Mouse (Mus musculus) testis, adult 10 weeks (tissue): Measurements from ENCODE around the gene Zfp9. TPM values are rescaled to one million over a fixed set of nuclear protein-coding genes. Genes with fewer than 3 reads are reported as not detected.

Experiments
- polyA plus RNA-seq: library from polyadenylated mRNA; stranded (reverse); fragments of 350-450 nt; fragmentation: Illumina TruSeq; extraction: RNeasy Lipid Tissue Mini Kit (QIAGEN cat#74804); gene quantifications from one replicate; pipeline ENCODE4 v1.2.3, GENCODE M21; 2014; ENCODE audit warnings: low read depth, low replicate concordance

Zfp9 gene
- 1.8 TPM for polyA plus RNA-seq

DNA sequence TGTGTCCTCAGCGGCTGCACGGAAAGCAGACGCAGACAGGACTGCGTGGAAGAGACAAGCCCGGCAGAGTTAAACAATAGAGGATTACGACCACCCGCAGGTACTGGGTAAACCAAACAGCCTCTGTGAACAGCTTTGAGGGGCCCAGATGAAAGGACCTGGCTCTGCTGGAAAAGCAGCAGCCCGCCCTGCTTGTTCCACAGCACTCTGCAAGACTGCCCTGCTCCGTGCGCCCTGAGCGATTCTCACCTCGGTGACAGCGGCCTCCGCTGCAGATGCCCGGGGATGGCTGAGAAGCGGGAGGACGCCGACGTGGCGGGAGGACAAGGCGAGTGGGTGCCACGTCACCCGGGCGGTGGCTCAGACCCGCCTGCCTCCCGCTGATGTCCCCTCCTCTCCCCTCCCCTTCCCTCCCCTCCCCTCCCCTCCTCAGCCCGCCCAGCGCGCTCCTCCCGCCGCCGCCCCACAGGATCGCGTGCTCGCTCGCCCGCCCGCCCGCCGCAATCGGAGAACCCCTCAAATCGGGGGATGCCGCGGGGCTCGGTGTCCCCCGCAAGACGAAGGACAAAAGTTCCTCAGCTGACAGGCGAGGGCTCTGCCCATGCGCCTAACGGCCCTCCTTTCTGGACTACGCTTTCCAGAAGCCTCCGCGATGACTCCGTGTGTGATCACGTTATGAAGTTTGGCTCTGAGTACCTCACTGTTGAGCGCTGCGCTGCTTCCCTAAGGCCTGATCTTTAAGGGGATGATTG, at the start of gene Zfp9:
Gene Zfp9 (minus strand): TSS at position 364 of the 752 bp plus-strand sequence.

DNA sequence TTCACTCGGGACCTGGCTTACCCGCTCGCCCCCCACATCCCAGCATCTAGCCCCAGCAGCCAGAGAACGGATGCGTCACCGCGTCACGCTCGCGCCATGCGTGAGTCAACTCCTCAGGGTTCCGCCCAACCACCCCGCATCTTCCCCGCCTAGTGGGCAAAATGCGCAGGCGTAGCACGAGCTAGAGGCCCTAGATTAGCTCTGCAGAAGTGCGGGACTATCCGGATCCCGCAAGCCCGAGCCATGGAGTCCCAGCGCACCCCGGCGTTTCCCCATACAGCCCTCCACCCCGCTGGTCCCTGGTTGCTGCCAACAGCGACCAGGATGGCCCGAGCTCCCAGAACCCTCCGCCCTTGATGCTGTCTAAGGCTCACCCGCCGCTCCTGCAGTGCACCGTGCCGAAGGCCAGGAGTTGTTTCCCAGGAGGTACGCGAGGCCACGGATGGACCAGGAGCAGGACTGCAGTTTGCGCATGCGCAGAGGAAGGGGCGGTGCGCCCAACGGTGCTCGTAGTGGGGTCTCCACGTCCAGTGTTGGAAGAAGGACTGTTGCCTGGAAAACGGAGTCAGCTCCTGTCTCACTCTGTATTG, 24.0 kb downstream of the Zfp9 start, which contains the start of gene Zfp248:
Gene Zfp248 (minus strand): TSS at position 487 of the 590 bp plus-strand sequence.

DNA sequence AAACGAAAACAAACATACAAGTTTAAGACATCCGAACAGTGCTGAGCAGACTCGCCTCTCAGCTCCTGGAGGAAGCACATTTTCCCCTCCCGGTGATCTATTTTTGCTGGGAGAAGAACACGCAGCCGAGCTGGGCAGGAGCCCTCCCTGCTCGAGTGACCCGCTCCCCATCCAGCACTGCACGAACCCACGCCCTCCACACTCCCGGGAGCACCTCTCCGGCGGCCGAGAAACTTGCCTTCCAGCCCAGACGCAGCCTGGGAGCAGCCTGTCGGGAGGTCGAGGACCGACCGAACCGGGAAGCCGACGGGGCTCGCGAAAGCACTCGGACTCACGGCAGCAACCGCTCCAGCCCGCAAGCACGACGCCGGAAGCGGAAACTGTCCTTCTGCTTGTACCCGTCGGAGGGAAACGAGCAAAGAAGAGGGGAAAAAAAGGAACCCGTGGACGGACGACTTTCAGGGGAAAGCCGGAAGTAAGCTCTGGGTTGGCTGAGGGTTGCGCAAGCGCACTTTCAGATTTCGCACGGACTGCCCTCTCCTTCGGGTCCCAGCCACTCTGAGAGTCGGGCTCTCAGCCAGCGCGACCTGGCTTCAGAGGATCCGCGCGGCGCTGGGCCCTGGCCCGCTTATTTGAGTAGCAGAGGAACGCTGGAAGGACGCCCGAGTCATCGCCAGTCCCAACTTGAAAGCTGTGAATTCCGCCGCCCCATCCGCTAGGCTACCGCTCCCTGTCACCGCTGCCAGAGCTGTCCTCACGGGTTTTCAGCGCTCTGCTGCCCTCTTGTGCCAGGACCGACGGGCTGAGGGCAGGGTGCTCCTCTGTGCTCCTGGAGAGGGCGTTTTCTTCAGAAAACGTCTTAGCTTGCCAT, 59.8 kb downstream of the Zfp9 start, which contains the start of gene Bms1:
Gene Bms1 (minus strand): TSS at position 425 of the 871 bp plus-strand sequence.

Other genes starting within 250 kb of the Zfp9 start
- gene Bms1, start 59.8 kb downstream of the Zfp9 start, polyA plus RNA-seq: 76.4 TPM
- 3.4 TPM for gene Zfp248, start 23.8 kb downstream of the Zfp9 start, polyA plus RNA-seq
- gene Ankrd26, start 82.9 kb upstream of the Zfp9 start, polyA plus RNA-seq: 3.3 TPM